Mouse (Mus musculus) kidney, postnatal 10 days (tissue): ENCODE results near the gene Inppl1.

Experiments
- DNase-seq: peaks from one replicate; pipeline ENCODE4 v3.0.0; 2021; ENCODE audit warnings: mixed read lengths

Inppl1 gene

DNA sequence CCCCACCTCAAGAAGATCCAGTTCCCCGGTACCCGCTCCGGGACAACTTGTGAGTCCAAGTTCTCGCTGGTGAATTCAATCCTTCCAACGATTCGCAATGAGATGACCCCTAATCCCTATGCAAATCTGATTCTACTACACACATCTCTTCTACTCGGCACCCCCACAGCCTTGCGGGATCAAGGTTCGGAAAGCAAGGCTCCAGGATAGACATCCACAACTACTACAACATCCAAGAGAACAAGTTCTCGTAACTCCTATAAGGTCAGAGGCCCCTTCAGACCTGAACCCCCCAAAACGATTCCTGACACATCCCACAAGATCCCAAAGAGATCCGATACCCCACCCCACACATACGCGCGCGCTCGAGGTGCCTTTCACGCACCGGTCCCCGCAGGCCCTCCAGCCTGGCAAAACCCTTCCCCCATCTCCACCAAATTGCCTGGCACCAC, 849 bp downstream of the Inppl1 start:
- DNase-seq, result no peak

GRCm38 (mm10) chr7:101836271-101837153, 1.5 kb downstream of the Inppl1 start:
- peak; percentile 92 for DNase-seq

GRCm38 (mm10) chr7:101835457-101836109, 2.4 kb downstream of the Inppl1 start:
- peak; percentile 6 for DNase-seq

GRCm38 (mm10) chr7:101834903-101835302, 3.1 kb downstream of the Inppl1 start:
- DNase-seq, result no peak

- DNase-seq, result peak; percentile 11
Measured at GRCm38 (mm10) chr7:101833916-101834584, 4.0 kb downstream of the Inppl1 start.

GRCm38 (mm10) chr7:101833352-101833751, 4.7 kb downstream of the Inppl1 start:
- no peak for DNase-seq

GRCm38 (mm10) chr7:101832372-101832771, 5.7 kb downstream of the Inppl1 start:
- no peak for DNase-seq

GRCm38 (mm10) chr7:101831437-101831836, 6.6 kb downstream of the Inppl1 start:
- no peak for DNase-seq

GRCm38 (mm10) chr7:101830373-101830772, 7.7 kb downstream of the Inppl1 start:
- no peak for DNase-seq

DNA sequence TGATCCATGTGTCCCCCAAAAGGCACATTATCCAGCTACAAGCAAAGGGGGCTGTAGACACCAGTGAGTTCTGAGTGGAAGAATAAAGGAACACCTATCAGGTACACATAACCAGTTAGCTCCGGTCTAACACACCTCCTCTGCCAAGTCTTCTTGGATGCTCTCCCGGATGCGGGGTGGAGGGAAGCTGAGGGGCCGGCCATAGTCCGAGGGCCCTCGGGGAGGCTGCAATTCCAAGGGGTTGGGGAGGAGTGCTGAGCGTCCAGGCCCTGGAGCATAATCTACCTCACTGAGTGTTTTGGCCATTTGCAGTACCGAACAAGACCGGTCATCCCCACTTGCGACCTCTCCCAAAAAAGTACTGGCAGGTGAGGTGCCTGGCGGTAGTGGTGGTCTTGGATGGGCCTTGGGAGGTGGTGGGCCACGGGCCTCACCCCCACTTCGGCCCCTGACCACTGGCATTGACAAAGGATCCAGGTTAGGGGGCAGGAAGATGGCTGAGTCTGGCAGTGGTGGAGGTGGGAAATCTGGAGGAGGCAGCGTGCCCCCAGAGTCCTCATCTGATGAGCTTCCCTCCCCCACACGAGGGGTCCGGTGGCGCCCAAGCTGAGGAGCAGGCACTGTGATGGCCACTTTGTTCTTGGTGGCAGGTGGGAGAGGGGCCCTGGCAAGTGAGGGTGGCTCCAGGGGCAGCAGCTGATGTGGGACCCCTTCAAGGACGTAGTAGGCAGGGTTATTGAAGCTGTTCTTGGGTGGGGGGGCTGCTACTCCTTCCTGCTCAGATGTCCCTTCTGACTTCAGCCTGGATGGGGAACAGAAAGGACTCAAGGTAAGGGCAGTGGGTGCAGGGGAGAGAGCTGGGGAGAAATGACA, 14.0 kb downstream of the Inppl1 start:
- no peak for DNase-seq

DNA sequence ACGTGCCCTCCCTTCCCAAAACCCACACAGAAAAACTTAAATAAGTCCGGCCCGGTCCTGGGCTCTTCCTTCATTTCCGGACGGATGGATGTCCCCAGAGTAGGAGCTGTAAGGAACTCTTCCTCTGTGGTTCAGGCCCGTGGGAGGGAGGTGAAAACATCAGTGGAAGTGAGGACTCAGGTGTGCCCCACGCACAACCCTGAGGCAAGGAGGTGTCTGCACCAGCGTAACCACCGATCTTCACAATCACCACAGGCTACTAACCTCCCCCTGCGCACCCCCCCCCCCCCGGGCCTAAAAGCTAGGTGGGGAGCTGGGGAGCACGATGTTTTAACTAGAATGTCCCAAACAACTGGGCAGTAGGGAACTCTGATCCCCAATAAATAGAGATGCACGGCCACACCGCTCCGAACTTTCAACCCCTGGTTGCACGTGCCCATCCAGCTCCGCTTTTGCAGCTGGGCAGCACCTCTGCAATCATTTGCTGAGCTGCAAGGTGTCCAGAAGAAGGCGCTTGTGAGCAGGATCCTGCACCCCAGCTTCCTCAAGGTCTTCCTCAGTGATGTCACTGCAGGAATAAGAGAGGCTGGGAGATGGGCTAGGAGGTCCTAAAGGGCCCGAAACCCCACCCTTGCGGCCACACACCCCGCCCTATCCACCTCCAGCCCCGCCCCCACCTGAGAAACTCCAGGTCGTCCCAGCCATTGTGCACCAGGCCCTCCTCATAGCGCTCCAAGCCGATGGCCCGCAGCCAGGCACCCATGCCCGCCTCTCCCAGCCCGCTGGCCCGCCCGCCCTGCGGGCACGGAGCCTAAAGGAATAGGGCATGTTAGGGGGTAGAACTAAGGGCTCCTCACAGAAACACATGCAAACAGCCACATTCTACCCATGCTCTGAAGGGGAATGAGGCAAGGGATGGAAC, 14.9 kb downstream of the Inppl1 start:
- peak; percentile 61 for DNase-seq

DNA sequence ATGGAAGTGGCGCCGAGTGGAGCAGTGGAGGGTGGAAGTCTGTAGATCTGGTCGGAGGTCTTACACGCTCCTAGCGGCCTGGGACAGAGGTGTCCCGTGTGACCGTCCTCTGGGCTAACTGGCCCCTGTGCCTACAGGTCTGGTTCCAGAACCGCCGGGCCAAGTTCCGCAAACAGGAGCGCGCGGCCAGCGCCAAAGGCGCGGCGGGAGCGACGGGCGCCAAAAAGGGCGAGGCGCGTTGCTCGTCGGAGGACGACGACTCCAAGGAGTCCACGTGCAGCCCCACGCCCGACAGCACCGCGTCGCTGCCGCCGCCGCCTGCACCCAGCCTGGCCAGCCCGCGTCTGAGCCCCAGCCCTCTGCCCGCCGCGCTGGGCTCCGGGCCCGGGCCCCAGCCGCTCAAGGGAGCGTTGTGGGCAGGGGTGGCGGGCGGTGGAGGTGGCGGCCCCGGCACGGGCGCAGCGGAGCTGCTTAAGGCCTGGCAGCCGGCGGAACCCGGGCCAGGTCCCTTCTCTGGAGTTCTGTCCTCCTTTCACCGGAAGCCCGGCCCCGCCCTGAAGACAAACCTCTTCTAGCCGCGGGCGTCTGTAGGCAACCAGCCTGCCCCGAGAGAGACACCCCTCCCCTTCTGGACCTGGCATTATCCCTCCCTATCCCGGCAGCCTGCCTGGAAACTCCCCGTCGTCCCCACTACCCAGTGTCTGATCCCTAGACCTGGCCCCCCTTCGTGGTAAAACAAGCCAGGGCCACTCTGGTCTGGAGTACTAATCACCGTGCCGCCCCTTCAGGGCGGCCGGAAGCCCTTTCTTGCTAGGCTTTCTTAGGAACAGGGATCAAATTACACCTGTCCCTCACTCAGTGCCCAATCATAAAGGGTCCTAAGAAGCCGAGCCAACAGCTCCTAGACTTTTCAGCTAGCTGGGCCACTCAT, 16.2 kb downstream of the Inppl1 start:
- peak; percentile 67 for DNase-seq

DNA sequence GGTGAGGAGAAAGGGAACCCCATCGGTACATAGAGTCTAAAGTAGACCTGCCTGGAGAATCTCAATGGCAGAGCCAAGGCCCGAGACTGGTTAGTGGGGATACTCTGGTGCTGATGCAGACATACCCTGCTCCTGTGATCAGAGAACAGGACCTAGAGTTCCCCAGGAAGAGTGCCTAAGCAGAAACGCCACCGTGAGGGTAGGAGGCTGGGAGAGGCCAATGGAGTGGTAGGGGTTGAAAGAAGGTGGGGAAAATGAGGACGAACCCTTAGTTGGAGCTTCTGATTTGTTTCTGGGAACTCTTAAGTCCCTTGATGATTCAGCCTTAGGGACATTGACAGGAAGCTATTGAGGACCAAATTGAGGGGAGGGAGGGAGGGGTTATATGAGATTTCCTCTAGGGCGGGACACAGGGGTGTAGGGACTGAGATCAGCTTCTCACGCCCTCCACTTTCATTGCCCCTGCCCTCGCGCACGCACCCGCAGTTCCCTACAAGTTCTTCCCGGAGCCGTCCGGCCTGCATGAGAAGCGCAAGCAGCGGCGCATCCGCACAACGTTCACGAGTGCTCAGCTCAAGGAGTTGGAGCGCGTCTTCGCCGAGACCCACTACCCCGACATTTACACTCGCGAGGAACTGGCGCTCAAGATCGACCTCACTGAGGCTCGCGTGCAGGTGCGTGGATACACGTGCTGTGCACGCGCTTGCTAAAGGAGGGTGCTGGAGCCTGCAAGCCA, 17.6 kb downstream of the Inppl1 start:
- no peak for DNase-seq

DNA sequence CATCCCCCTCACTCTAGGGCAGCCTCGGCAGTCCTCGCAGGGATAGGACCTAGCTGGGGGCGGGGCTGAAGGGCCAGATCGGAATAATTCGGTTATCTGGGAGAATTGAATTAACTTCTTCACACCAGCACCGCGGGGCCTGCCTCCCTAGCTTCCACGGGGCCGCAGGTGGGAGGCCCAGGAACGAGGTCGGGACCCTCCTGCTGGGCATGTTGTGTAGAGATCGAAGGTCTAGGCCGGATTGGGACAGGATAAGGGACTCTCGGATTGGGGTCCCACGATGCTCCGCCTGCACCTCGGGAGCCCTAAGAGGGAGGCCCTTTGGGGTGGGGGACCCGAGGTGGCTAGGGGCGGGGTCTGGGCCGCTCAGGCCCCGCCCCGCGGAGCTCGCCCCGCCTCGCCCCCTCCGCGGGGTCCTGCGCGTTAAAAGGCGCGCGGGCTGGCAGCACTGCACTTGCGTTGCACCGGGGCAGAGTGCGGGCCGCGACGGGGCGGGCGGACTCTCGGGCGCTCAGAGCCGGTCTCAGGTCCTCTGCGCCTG, 20.1 kb downstream of the Inppl1 start, which contains the start of gene Phox2a:
TSS of gene Phox2a (plus strand) at position 453 of the 541 bp plus-strand sequence.
- DNase-seq, result no peak

GRCm38 (mm10) chr7:101777053-101777452, 61.0 kb downstream of the Inppl1 start:
- no peak for DNase-seq

GRCm38 (mm10) chr7:101772687-101773086, 65.3 kb downstream of the Inppl1 start:
- no peak for DNase-seq
